In genomic region chr10:39541951-39542521, GRCm38 (mm10) we compare ENCODE assay signal across 9 mouse cellular contexts.
DNase-seq lines count a peak whose midpoint lies in the region; ATAC-seq and TF ChIP-seq lines count a peak whose summit lies in the region.
"Had no signal": no experiment of that assay in that cellular context is flagged by ENCODE, and none has a peak within 500 bp of the region (broad histone marks: within the 10 kb centered on the region; RNA-seq: fewer than 3 reads in every experiment).

No protein-coding gene starts in this region.

- DNase-seq in kidney, adult 11 months = no peak
- DNase-seq in urinary bladder, postnatal 14 days (ENCODE audit: low spot score) = no peak
- no peak for DNase-seq in testis, postnatal 14 days (ENCODE audit: low spot score)
- no peak for DNase-seq in lung, postnatal 25 days (ENCODE audit: low spot score)

- TF ChIP-seq POLR2A in cortical plate, adult 2 months (IDR thresholded peaks at IDR 0.05; ENCODE audit: extremely low read depth, insufficient read depth, low read length) = no peak

- H3K4me1 ChIP-seq in kidney, embryonic 15.5 days = peaks cover 46% of the 10 kb centered on the region
- H3K4me1 ChIP-seq in cortical plate, adult 2 months (ENCODE audit: control insufficient read depth, insufficient read depth, low read length) = peaks cover 6% of the 10 kb centered on the region; the same call in 1 of the 2 replicates
- H3K4me1 ChIP-seq in hindbrain, embryonic 15.5 days (replicated peaks) = peaks cover 60% of the 10 kb centered on the region
- H3K4me1 ChIP-seq in midbrain, embryonic 15.5 days = peaks cover 59% of the 10 kb centered on the region

- H3K4me3 ChIP-seq in kidney, embryonic 15.5 days (replicated peaks) = no peak overlapping the region
- no peak overlapping the region for H3K4me3 ChIP-seq in cortical plate, adult 2 months (ENCODE audit: insufficient read depth, low read length)
- H3K4me3 ChIP-seq in hindbrain, embryonic 15.5 days = no peak overlapping the region
- no peak overlapping the region for H3K4me3 ChIP-seq in midbrain, embryonic 15.5 days

- H3K9me3 ChIP-seq in kidney, embryonic 15.5 days (replicated peaks) = no peaks in the 10 kb centered on the region
- no peaks in the 10 kb centered on the region for H3K9me3 ChIP-seq in hindbrain, embryonic 15.5 days
- H3K9me3 ChIP-seq in midbrain, embryonic 15.5 days = no peaks in the 10 kb centered on the region

- peak overlapping the region; percentile 92 for H3K27ac ChIP-seq in kidney, embryonic 15.5 days
- H3K27ac ChIP-seq in cortical plate, adult 2 months (ENCODE audit: insufficient read depth, low read length) = peak overlapping the region; percentile 11
- peak overlapping the region; percentile 92 for H3K27ac ChIP-seq in hindbrain, embryonic 15.5 days (replicated peaks)
- H3K27ac ChIP-seq in midbrain, embryonic 15.5 days = peak overlapping the region; percentile 96

- peaks cover 20% of the 10 kb centered on the region for H3K36me3 ChIP-seq in kidney, embryonic 15.5 days
- H3K36me3 ChIP-seq in hindbrain, embryonic 15.5 days = peaks cover 8% of the 10 kb centered on the region; the same call in 1 of the 2 replicates
- 0 out of 2 replicates have a peak, but pooled peaks cover 5% of the 10 kb centered on the region for H3K36me3 ChIP-seq in midbrain, embryonic 15.5 days (replicated peaks)

- TF ChIP-seq CTCF in cortical plate, adult 2 months (IDR thresholded peaks at IDR 0.05; ENCODE audit: extremely low read depth, insufficient read depth, low read length) = no peak

- no peaks in the 10 kb centered on the region for H3K27me3 ChIP-seq in kidney, embryonic 15.5 days
- no peaks in the 10 kb centered on the region for H3K27me3 ChIP-seq in hindbrain, embryonic 15.5 days
- H3K27me3 ChIP-seq in midbrain, embryonic 15.5 days (replicated peaks) = no peaks in the 10 kb centered on the region
- H3K27me3 ChIP-seq: Patski had no signal

- peak; percentile 23; the same call in 1 of the 2 replicates for ATAC-seq in kidney, embryonic 15.5 days (replicated peaks; ENCODE audit: low FRiP score)
- peak; percentile 52 for ATAC-seq in hindbrain, embryonic 15.5 days (ENCODE audit: low FRiP score, low read depth)
- ATAC-seq in midbrain, embryonic 15.5 days (replicated peaks) = peak; percentile 59
- ATAC-seq: Patski had no signal

- H3K9ac ChIP-seq in kidney, embryonic 15.5 days = no peak overlapping the region
- peak overlapping the region; percentile 23; the same call in 1 of the 2 replicates for H3K9ac ChIP-seq in hindbrain, embryonic 15.5 days
- H3K9ac ChIP-seq in midbrain, embryonic 15.5 days = peak overlapping the region; percentile 25

- H3K4me2 ChIP-seq in kidney, embryonic 15.5 days = no peak overlapping the region
- H3K4me2 ChIP-seq in hindbrain, embryonic 15.5 days = no peak overlapping the region
- no peak overlapping the region for H3K4me2 ChIP-seq in midbrain, embryonic 15.5 days

- 19% methylated on average over 7 of the region's 7 CpGs for WGBS in kidney, embryonic 15.5 days
- 7% methylated on average over 7 of the region's 7 CpGs for WGBS in hindbrain, embryonic 15.5 days
- whole genome bisulfite sequencing in midbrain, embryonic 15.5 days = 5% methylated on average over 7 of the region's 7 CpGs

Comparison
In these comparisons a context has a peak if more than half of its experiments do, and no peak if none do; other contexts are left out.
1. H3K27ac ChIP-seq: peak in every context shown above with its lines; median percentile 96 in midbrain, embryonic 15.5 days; 92 in kidney, embryonic 15.5 days; 92 in hindbrain, embryonic 15.5 days; 11 in cortical plate, adult 2 months.